Mouse (Mus musculus): ENCODE results near the gene Gli2.

DNA sequence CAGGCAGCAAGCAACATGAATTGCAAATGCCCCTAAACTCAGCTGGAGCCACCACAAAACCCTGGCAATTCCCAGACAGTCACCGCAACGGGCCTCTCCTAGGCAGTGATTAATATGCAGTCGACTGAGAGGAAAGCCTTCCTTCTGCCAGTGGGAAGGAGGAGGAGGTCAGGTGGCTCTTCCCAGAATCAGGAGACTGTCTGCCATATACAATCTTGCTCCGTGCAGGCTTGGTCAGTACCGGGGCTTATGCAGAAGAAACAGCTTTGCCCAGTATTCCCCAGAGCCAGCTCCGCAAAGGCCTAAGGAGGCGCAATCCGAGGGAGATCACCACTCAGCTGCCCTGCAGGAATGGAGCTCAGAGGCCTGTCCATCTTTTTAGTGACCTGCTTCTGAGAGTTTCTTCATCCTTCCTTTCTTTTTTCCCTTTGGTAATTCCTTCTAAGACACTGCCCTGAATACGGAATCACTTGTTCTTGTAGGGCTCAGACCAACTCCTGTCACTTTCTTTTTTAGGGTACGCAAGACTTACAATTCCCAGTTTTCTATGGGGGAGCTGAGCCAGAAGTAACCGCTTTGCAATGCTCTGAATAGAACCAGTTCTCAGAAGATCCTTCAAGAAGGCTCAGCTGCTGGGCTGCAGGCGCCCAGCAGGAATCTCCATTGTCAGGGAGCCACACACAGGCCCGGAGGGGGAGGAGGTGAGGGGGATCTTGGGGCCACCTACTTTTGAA, 142.6 kb downstream of the Gli2 start:
- no peak for TF ChIP-seq CTCF (IDR thresholded peaks at IDR 0.05; ENCODE audit: insufficient read depth, low read depth, low read length)
- no peak for TF ChIP-seq POLR2A (IDR thresholded peaks at IDR 0.05; ENCODE audit: insufficient read depth, low read depth, low read length)

Measured in olfactory bulb, adult 2 months (tissue).